Mouse (Mus musculus) frontal cortex, adult (tissue): ENCODE measurements around the gene Mmp28.

Experiments
- ATAC-seq: cut with Nextera tagmentation; 2 replicates; pipeline ENCODE4 v1.9.2; 2017; ENCODE audit warnings: mild to moderate bottlenecking, moderate library complexity, mixed read lengths; ENCODE audit not compliant: low TSS enrichment

Gene Mmp28

DNA sequence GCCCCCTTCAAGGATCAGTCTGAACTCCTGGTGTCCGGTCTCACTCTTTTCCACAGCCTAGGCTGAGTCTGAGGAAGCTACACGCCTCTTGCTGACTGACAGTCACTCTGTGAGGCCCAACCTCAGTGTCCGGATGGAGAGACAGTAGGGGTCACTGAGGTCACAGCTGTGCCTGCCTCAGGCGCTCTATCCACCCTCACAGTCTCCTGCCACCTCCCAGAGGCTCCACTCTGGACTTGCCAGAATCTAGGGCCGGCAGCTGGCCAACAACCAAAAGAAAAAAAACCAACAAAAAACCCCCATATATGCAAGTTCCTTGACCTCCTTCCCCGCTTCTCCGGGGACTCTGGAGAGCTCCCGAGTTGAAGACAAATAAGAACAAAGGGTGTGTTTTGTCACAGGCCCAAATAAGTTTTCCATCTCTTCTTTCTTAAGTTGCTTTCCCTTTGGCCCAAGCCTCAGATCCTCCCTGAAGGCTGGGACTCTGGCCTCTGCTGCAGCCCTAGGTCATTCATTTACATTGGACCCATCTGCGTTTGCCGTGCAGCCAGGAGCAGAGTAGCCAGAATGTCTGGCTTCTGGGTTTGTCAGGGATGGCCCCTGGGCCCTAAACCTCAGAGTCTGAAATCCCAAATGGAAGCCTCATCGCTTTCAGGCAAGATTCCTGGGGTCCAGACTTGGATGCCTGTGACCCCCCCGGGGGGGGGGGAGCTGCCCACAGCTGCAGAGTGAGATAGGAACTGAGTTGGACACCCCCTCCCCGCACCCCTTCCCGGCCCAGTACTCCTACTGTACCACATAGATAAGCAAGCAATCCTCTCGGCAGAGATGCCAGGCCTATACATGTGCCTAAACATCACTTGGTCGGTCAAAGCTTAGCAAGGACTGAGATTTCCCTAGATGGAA, 14.6 kb downstream of the Mmp28 start:
- ATAC-seq, result no peak

GRCm38 (mm10) chr11:83447612-83448011, 15.3 kb downstream of the Mmp28 start:
- no peak for ATAC-seq

DNA sequence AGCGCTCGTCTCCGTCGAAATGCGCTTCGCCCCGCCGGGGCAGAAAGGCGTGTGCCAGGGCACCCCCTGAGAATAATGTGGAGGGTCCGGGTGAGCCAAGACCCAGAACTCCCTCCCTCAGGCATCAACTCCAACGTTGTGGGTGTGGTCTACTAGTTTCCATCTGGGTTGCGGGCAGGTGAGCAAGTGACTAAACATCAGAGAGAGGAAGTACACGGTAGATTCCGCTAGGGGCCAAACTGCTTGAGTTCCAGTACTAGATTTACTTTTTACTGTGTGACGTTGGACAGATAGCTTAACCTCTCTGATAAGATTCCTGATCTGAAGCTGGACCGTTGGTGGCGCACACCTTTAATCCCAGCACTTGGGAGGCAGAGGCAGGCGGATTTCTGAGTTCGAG, 17.9 kb downstream of the Mmp28 start:
- no peak for ATAC-seq

DNA sequence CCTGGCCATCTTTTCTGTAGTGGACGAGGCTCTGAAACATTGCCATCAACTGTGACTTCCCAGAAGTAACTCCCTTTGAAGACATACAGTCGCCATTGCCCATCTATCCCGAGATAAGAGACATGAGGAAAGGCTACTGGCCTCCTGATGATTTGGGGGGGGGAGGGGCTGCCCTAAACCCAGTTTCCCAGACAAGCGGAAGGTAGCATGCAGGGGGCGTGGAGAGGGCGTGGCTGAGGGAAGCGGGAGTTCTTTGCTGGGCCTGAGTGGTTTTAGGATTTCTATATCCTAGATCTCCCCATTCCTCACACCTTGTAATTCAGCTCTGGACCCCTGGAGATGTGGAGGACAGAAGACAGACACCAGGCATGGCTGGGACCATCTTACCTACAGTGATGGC, 19.0 kb downstream of the Mmp28 start:
- no peak for ATAC-seq

DNA sequence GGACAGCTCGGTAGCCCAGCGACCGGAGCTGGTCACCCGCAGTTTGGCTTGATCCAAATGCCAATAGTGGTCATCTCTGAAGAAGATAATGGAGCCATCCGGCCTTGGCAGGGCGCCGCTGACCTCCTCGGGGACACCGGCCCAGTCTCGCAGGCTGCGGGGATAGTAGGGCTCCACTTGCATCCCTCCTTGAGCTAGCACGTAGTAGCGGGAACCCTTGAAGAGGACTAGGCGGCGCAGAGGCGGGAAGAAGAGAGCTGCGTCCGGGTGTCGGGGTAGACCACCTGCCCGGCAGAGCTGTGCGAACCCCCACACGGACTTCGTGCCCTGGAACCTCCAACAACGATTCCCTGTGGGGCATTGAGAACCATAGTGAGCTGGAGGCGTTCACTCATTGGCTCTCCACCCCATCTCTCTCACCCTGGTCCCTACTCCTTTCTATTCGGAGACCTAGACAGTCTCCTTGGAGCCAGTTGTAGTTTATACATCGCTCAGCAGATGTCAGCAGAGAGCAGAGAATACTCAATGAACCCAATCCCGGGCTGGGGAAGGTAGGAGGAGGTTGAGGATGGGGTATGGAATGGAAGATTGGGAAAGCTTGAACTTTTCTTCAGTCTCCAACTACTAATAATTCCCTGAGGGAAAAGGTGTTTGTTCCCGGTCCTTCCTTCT, 20.1 kb downstream of the Mmp28 start:
- peak; percentile 62 for ATAC-seq

- no peak for ATAC-seq
These were observed 21.6 kb downstream of the Mmp28 start for GRCm38 (mm10) chr11:83441235-83441634.

- peak; percentile 92 for ATAC-seq
These were observed 22.5 kb downstream of the Mmp28 start for GRCm38 (mm10) chr11:83440081-83441064.

DNA sequence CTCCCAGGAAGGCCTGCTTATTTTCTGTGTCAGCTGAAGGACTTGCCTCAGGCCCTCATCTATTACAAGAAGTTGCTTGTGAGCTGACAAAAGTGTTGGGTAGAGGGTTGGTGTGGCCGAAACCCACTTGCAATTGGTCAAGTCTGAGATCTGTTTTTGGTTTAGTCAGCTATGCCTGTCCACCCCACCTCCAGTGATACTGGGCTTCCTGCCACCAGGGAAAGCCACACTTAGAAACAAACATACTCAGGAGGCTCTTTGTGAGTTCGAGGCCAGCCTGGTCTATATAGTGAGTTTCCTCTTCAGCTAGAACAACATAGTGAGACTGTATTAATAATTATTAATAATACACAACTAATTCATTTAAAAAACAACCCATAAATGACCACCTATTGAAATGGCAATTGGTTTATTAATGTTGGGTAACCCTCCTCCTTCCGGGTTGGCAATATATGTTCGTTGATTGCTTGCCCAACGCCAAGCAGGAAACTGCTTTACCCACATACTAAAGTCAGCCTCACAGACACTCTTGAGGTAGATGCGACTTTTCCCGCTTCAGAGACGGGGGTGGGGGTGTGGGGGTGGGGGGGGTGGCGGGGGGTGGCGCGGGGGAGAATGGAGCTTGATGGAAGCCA, 23.3 kb downstream of the Mmp28 start:
- ATAC-seq, result no peak

GRCm38 (mm10) chr11:83437377-83437776, 25.5 kb downstream of the Mmp28 start, which contains the start of gene 1700020L24Rik:
Gene 1700020L24Rik, plus strand, starts transcription at chr11:83437677.
- ATAC-seq, result no peak

DNA sequence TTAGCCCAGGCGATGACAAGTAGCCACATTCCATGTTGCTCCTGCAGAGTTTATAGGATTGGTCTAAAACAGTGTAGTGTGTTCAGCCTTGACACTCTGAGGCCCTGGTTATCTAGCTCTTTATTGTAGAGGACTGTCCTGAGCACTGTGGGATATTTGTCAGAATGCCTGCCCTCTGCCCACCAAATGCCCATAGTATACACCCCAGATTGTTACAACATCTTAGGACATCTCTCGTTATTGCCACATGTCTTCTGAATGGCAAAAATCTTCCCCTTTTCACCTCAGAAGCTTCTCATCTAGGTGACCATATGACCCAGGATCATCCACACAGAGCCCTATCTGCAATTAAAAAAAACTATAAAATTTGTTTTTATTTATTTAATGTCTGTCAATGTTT, 30.3 kb downstream of the Mmp28 start:
- ATAC-seq, result no peak

DNA sequence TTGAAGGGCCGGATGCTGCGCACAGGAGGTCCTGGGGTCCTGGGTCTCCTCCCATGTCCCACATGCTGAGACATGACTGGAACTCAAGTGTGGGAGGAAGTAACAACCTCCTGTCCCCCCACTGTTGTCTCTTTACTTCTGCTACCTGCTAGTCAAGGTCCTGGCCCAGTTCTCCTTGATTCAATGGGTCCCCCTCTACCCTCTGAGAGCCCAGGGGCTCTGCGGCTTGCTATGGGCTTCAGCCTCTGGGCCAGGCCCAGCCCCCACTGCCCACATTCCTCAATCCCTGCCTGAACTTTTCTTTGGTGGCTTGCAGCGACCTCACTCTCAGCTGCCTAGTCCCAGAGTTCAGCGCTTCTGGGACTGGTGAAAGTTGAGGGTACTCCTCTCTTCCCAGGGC, 33.5 kb downstream of the Mmp28 start, which contains the start of gene Gas2l2:
TSS of gene Gas2l2 (minus strand) at position 101 of the 400 bp plus-strand sequence.
- no peak for ATAC-seq

DNA sequence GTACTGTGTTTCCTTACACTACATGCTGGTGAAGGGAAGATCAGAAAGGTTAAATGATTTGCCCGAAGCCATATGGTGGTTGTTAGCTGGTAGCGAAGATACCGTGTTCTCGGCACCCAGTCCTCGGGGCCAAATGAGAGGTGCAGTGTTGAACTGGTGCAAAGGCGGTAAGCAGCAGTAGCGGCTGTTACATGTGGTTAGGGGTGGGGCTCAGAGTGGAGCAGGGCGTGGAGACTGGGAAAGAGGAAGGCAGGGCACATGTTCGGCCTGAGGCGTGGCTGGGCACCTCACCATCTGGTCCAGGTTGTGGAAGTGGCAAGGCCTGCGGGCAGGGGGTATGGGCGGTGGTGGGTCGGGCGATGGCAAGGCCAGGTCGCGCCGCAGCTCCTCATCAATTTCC, 35.9 kb downstream of the Mmp28 start:
- ATAC-seq, result no peak

GRCm38 (mm10) chr11:83424681-83425080, 38.2 kb downstream of the Mmp28 start:
- ATAC-seq, result peak; percentile 72

DNA sequence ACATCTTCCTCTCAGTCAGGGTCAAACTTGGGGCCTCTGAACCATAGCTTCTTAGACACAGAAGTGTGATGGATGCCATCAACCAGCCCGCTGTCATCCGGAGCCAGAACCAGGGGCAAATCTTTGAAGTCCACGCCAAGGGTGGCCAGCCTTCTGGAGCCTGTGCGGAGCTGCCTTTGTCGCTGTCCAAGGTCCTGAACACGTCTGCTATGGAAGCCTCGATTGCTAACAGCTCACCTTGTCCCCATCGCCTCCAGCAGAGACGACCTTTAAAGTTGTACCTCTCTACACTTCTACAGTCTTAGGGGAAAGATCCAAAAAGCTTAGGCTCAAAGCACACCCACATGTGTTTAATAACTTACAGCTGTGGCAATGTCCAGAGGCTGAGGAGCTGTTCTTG, 41.6 kb downstream of the Mmp28 start:
- ATAC-seq, result no peak

GRCm38 (mm10) chr11:83420338-83420737, 42.5 kb downstream of the Mmp28 start:
- ATAC-seq, result no peak

DNA sequence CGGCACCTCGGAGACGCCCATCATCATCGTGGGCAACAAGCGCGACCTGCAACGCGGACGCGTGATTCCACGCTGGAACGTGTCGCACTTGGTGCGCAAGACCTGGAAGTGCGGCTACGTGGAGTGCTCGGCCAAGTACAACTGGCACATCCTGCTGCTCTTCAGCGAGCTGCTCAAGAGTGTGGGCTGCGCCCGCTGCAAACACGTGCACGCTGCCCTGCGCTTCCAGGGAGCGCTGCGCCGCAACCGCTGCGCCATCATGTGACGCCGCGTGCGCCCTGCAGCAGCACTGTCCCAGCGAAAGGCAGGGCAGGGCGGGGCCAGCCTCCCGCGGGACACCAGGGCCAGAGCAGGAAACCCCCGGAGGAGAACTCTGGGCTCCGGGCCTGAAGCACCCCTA, 44.3 kb downstream of the Mmp28 start:
- peak; percentile 69 for ATAC-seq

DNA sequence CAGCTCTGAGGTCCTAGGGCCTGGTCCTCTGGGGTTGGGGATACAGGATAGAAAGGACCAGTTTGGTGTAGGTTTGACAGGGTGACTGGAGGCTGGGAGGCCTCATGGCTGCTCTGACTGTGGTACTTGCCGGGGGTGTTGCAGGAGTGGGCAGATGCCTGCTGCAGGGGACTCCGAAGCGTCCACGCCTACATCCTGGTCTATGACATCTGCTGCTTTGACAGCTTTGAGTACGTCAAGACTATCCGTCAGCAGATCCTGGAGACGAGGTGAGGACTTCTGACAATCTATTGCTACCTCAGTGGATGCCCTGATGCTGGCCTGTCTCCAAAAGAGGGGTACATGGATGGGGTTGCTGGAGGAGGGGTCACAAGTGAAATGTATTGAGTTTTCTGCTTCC, 45.2 kb downstream of the Mmp28 start:
- peak; percentile 47; the same call in 1 of the 2 replicates for ATAC-seq

DNA sequence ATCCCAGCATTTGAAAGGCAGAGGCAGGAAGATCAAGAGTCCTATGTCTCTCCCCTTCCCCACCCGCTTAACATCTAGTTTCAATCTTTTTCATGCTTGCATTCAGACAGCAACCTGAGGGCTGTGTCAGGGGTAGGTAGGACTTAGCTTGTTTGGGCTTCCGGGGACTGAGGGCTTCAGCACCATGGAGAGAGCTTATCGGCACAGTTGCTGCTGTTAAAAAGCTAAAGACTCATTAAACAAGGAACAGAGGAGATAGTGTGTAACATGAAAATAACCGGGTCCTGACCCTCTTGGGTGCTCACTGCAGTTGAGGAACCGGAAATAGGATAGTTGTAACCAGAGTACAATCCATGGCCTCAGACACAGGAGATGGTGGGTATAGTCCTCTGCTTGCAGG, 45.8 kb downstream of the Mmp28 start:
- ATAC-seq, result no peak

GRCm38 (mm10) chr11:83410510-83410909, 52.4 kb downstream of the Mmp28 start:
- no peak for ATAC-seq

DNA sequence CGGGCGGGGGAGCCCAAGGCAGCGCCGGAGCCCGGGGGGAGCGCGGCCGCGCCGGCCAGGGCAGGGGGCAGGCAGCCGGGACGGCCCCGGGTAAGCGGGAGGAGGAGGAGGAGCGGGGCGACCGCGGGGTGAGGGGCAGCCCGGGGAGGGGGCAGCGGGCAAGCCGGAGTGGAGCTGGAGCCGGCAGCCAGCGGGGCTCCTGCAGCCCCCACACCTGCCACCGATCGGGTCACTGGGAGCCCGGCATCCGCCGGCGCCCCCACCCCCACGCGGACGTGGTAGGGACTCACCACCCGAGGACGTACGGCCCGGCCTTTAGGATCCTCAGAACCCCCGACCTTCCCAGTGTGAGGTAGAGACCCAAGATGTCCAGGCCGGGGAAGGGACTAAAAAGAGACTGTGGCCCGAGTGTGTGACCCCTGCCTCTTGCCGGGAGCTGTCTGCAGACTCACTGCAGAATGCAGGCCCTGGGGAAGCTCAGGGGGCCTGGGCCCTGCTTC, 53.0 kb downstream of the Mmp28 start:
- 0 out of 2 replicates have a peak, but pooled peaks have one; percentile 15 for ATAC-seq
